Mouse (Mus musculus): Measurements from ENCODE around the gene Fancb.

The Fancb gene

DNA sequence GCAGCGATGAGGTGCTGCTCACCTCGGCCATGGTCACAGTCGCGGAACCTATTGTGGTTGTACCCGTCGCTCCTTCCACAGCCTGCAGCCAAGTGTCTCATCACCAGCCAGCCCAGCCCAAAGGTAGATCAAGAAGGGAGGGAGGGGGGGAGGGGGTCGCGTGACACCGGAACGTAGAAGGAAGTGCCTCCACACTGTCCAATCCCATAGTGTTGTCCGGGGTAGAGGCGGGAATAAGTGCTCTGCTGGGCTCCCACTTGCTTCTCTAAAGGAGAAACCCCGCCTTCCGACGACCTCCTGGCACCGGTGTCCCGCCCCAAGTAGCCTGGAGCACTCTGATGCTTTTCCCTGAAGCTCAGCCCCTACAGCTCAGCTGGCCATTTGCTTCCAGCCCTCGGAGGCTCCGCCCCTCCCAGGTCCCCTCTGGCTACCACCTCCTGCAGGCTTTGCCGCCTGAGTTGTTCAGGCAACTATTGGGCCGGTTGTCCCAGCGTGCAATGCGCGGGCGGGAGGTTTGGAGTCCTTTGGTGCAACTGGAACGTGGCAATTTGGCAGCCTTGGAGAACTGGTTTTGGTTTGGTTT lies at the start of gene Fancb, which contains the start of gene Mospd2:
Gene Fancb, plus strand, starts transcription at position 400 of the 583 bp plus-strand sequence.
Gene Mospd2, minus strand, starts transcription at position 183 of the 583 bp plus-strand sequence.
- peak; percentile 96 for DNase-seq

DNA sequence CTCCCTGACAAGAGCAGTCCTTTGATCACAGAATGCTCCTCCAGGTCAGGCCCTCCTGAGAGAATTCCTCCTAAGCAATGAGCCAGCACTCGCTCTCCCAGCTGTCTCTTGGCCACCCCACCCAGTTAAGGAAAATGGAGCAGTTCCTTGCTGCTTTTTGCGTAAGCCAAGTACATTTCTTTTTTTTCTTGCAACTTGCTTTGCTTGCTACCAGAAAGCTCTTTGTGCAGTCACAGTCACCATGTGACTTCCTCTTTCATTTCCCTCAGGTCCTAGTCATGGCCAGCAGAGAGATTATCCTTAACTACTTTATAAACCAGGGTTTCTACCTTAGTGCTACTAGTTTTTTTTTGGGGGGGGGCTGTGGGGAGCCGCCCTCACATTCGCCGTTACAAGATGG lies 38.9 kb upstream of the Fancb start:
- no peak for DNase-seq

DNA sequence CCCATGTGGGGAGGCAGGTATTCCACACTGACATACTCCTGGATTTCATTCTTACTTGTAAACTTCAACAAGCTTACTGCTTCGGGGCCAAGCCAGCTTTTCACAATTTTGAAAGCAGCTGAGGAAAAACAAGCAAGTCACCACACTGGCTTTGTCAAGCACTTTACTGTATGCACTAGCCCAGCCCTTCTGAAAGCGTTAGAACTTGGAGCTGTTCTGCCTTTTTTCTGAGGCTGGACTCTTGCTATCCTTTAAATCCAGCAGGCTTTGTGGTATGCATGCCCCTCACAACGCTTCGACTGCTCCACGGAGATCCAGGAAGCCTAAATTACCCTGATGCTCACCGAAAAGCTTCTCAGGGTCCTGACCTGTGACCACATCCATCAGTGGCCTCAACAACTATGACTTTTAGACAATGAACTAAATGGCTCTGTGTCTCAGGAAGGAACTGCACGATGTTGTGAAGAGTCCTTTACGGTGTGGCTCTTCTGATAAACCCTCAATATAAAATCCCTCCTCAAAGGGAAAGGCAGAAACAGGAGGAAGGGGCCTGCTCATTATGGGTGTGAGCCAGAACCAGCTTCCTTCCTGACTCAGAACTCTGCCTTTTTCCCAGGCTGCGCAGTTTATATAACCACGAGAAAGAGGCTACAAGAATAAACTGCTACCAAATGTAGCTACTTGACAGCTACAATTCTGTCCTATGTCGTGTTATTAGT lies 28.4 kb upstream of the Fancb start:
- peak; percentile 40 for DNase-seq

DNA sequence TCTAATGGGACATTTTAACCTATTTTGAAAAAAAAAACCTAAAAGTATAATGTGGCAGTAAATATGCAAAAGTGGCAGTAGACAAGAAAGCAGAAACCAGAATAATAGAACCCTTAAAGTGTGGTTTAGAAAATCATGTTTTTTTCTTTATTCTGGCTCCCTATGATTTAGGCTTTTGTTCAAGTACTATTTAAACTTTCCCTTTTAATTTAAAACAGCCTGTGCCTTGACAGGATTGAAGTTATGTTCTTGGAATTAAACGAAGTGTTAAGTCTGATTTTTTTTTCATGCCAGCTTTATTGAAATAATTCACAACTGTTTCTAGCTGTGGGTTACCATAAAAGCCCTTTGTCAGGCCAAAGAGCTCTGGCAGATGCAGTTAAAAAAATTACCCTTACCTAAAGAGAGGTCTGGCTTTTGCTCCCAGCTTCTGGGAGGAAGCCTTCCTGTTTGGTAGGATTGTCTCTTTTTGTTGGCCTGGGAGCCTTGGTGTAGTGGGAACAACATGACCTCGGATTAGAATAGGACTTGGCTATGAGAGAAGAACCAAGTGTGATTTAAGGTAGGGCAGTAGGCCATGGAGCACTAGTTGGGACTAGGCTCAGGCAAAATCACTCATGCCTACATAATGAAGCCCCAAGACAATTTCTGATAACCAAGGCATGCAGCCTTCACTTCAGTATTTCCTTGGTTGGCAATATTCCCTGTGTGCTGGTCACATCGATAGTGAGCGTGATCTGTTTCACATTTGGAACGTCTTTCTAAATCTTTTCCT lies 27.6 kb upstream of the Fancb start:
- no peak for DNase-seq

DNA sequence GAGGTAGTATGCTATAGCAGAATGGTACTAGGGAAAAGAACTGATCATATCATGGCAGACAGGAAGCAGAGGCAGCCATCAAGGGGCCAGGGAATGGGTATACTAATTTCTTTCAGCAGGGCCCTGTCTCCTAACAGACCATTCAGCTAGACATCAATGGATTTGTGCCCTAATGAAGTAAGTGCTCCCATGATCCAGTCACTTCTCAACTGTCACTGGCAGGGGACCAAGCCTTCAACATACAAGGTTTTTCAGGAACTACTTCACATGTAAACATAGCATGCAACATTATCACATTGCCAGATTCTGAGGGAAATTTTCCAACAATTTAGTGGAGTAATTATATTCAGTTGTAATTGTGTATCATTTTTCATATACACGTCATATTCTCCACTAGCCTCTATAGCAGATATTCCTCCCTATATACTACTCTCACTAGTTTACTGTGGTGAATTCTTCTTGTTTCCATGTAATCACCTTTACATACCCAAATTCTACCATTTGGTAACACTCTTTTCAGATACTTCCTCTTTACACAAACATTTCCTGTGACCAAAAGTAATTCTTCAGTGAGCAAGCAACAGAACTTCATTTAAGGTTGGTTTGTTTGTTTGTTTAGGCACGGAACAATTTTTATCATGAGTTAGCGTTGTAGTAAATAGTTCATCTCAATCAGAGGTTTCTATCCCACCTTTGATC lies 14.5 kb upstream of the Fancb start:
- no peak for DNase-seq

DNA sequence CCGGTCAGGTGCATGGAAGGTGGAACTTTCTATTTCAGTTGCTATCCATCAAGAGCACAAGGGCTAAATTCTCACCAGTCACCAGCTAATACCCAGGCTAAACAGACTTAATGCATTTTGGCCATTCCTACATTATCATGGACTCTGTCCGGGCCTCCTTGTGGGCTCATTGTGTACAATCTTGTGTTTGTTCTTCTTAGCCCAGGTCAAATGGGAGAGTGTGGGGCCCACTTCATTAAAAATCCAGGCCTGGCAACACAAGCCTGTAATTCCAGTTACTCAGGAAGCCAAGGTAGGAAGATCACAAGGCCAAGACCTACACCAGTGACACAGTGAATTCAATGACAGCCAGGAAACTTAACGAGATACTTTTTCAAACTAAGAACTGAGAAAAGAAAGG lies 9.2 kb upstream of the Fancb start:
- no peak for DNase-seq

DNA sequence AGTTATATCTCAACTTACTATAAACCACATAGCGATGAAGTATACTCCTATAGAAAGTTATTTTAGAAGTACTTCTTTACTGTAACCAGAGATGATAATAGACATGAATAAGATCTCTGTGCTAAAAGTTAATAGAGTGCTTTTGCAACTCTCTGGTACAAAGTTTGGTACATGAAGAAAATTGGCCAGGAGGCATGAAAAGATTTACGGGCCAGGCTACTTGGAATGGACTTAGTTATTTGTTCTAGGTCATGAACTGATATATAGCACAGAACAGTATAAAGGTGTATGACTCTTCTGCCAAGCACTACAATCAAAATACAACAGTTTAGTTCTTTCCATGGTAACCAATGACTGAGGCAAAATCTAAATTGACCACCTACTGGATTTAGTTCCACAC lies 1.5 kb upstream of the Fancb start:
- DNase-seq = no peak

DNA sequence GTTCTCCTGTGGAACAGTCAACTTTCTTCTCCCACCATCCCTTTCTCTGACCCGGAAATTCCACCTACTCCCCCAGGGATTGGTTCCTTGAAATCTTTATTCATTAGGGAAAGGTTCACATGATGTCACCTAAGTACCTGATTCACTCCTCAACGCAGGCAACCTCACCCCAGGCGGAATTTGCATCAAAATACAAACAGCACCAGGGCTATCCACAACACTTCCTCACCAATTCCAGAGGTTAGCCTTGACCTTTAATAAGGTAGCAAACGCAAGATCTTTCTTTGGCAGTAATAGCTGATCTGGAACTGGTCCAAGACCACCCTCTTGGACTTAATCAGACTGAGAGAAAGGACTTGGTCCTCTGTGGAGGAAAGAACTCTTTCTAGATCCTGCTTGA lies 22.7 kb downstream of the Fancb start:
- DNase-seq = no peak

DNA sequence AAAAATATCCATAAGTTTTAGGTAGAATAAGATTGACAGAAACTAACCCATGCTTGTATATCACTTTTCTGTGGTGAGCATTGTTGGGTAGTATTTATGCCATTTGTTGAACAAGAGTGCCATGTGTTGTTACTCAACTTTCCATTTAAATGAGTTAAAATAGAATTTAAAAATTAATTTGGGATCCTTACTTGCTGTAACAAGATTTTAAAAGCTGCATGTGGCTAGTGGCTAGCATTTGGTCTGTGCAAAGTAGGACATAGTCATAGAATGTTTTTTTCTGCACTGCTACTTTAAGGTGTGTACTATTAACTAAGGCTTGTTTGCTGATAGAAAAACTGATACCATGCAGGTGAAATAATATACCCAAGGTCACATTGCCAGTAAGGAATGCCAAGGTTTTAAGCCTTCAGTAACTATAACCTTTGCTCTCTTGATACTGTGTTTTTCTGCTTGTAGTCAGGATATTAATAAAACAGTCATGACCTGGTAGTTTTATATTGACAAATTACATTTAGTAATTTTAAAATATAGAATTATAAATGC lies 24.5 kb downstream of the Fancb start, which contains the start of gene Gm17604:
Gene Gm17604, minus strand, starts transcription at position 51 of the 546 bp plus-strand sequence.
- DNase-seq = no peak
